Mouse (Mus musculus) brain, embryonic 14.5 days (tissue): ENCODE data around the gene Ston2. TPM values are rescaled to one million over a fixed set of nuclear protein-coding genes. Genes with fewer than 3 reads are reported as not detected.

Experiments used
- DNase-seq: peaks from one replicate; pipeline ENCODE4 v3.0.0-alpha.2; 2011; ENCODE audit warnings: low read depth
- CTCF ChIP-seq: fragments of 200-500 bp; IDR thresholded peaks from 2 replicates; pipeline ENCODE4 v1.5.1; 2012; ENCODE audit warnings: inconsistent platforms, mild to moderate bottlenecking, moderate library complexity, borderline replicate concordance; ENCODE audit not compliant: insufficient read depth, insufficient read length; ENCODE audit errors: extremely low read depth
- POLR2A ChIP-seq: fragments of 200-500 bp; IDR thresholded peaks from 2 replicates; pipeline ENCODE4 v1.6.1; 2012; ENCODE audit warnings: mild to moderate bottlenecking, inconsistent platforms, borderline replicate concordance; ENCODE audit not compliant: poor library complexity, insufficient read depth, insufficient read length, severe bottlenecking; ENCODE audit errors: extremely low read depth
- polyA plus RNA-seq: library from polyadenylated mRNA; depleted of rRNA; stranded (reverse); fragments of >200 nt; gene quantifications from 2 replicates; pipeline ENCODE4 v1.2.3, GENCODE M21; 2012

Ston2 gene
- polyA plus RNA-seq, 1 experiment: 9.0 TPM

GRCm38 (mm10) chr12:91780531-91780930 is 7.7 kb downstream of the Ston2 start:
- TF ChIP-seq CTCF (no peak), POLR2A (no peak)
- DNase-seq: no peak

- TF ChIP-seq CTCF: no peak
- peak; percentile 68 for TF ChIP-seq POLR2A
- peak; percentile 92 for DNase-seq
These were observed 9.2 kb downstream of the Ston2 start for GRCm38 (mm10) chr12:91779004-91779365.

GRCm38 (mm10) chr12:91778211-91779003 is 9.8 kb downstream of the Ston2 start:
- TF ChIP-seq CTCF: no peak
- no peak for TF ChIP-seq POLR2A
- DNase-seq: peak; percentile 80

- TF ChIP-seq CTCF (no peak), POLR2A (no peak)
- no peak for DNase-seq
These were observed 11.8 kb downstream of the Ston2 start for GRCm38 (mm10) chr12:91776342-91776741.

- no peak for TF ChIP-seq CTCF
- TF ChIP-seq POLR2A: no peak
- peak; percentile 53 for DNase-seq
These were observed 13.3 kb downstream of the Ston2 start for GRCm38 (mm10) chr12:91774811-91775284.

GRCm38 (mm10) chr12:91768871-91769270 is 19.3 kb downstream of the Ston2 start:
- DNase-seq: no peak
- TF ChIP-seq POLR2A (no peak), CTCF (no peak)

- DNase-seq: no peak
- TF ChIP-seq POLR2A (no peak), CTCF (no peak)
These were observed 20.0 kb downstream of the Ston2 start for GRCm38 (mm10) chr12:91768176-91768575.

GRCm38 (mm10) chr12:91766338-91767107 is 21.7 kb downstream of the Ston2 start:
- DNase-seq: peak; percentile 78
- no peak for TF ChIP-seq CTCF
- no peak for TF ChIP-seq POLR2A

- TF ChIP-seq POLR2A: no peak
- DNase-seq: no peak
These were observed 22.7 kb downstream of the Ston2 start for GRCm38 (mm10) chr12:91765504-91765903.

GRCm38 (mm10) chr12:91765054-91765453 is 23.1 kb downstream of the Ston2 start:
- TF ChIP-seq CTCF (no peak), POLR2A (no peak)
- no peak for DNase-seq

GRCm38 (mm10) chr12:91764471-91764870 is 23.7 kb downstream of the Ston2 start:
- DNase-seq: no peak

More at GRCm38 (mm10) chr12:91764471-91764870, 23.7 kb downstream of the Ston2 start:
- TF ChIP-seq POLR2A (no peak), CTCF (no peak)
